Mouse (Mus musculus): ENCODE results near the gene Faf2. TPM values are rescaled to one million over a fixed set of nuclear protein-coding genes. Genes with fewer than 3 reads are reported as not detected.
A peak's percentile ranks its signal among the peaks of the same experiment; 100 is the strongest.
"Not testable (repeated sequence)": the region's sequence is repeated elsewhere in the genome, so short reads cannot be mapped to it uniquely, and the experiment has no call there.

Faf2 gene
- total RNA-seq, 2 experiments from 2014 or later: 51.6 to 61.1 TPM

- intact Hi-C loops (cut with DNase I): no loop called here
- no peak for DNase-seq (ENCODE audit: low spot score in 2 of 2)
Observed at GRCm38 (mm10) chr13:54603501-54603900, 18.1 kb upstream of the Faf2 start.

- intact Hi-C loops (cut with DNase I): no loop called here
- no peak for DNase-seq (ENCODE audit: low spot score in 2 of 2)
Observed at GRCm38 (mm10) chr13:54604221-54604620, 17.4 kb upstream of the Faf2 start.

GRCm38 (mm10) chr13:54605426-54605825 lies 16.2 kb upstream of the Faf2 start:
- no peak for DNase-seq (ENCODE audit: low spot score in 2 of 2)
- intact Hi-C loops (cut with DNase I): no loop called here

- intact Hi-C loops (cut with DNase I): no loop called here
Observed at GRCm38 (mm10) chr13:54607204-54607603, 14.4 kb upstream of the Faf2 start.

GRCm38 (mm10) chr13:54608002-54608401 lies 13.6 kb upstream of the Faf2 start:
- no peak for DNase-seq (ENCODE audit: low spot score in 2 of 2)
- intact Hi-C loops (cut with DNase I): no loop called here

More at GRCm38 (mm10) chr13:54607204-54607603, 14.4 kb upstream of the Faf2 start:
- no peak for DNase-seq (ENCODE audit: low spot score in 2 of 2)

- intact Hi-C loops (cut with DNase I): no loop called here
- DNase-seq (ENCODE audit: low spot score in 2 of 2): peak in 1 of 2 experiments; percentile 47
Observed at GRCm38 (mm10) chr13:54608666-54609065, 12.9 kb upstream of the Faf2 start.

GRCm38 (mm10) chr13:54609301-54609700 lies 12.3 kb upstream of the Faf2 start:
- no peak for DNase-seq (ENCODE audit: low spot score in 2 of 2)
- intact Hi-C loops (cut with DNase I): no loop called here

- DNase-seq (ENCODE audit: low spot score in 2 of 2): peak in 1 of 2 experiments; percentile 52
- intact Hi-C loops (cut with DNase I): loop anchor here (2.0 kb wide), 1 partner anchor 20 kb away; the partner anchor contains the start of genes Higd2a and Nop16
Observed at GRCm38 (mm10) chr13:54610613-54610971, 11.0 kb upstream of the Faf2 start.

GRCm38 (mm10) chr13:54610972-54611754 lies 10.4 kb upstream of the Faf2 start, which contains the start of gene Cltb:
Cltb (minus strand) TSS chr13:54611344.
- intact Hi-C loops (cut with DNase I): loop anchor here (2.0 kb wide), 1 partner anchor 20 kb away; the partner anchor contains the start of genes Higd2a and Nop16
- DNase-seq (ENCODE audit: low spot score in 2 of 2): peak; percentile 92

- DNase-seq (ENCODE audit: low spot score in 2 of 2); intact Hi-C loops (cut with DNase I): not testable (repeated sequence)
Observed at GRCm38 (mm10) chr13:54613141-54613540, 8.4 kb upstream of the Faf2 start.

- no peak for DNase-seq (ENCODE audit: low spot score in 2 of 2)
- intact Hi-C loops (cut with DNase I): no loop called here
Observed at GRCm38 (mm10) chr13:54616307-54616706, 5.3 kb upstream of the Faf2 start.

GRCm38 (mm10) chr13:54616998-54617397 lies 4.6 kb upstream of the Faf2 start:
- no peak for DNase-seq (ENCODE audit: low spot score in 2 of 2)
- intact Hi-C loops (cut with DNase I): no loop called here

- intact Hi-C loops (cut with DNase I): no loop called here
- no peak for DNase-seq (ENCODE audit: low spot score in 2 of 2)
Observed at GRCm38 (mm10) chr13:54621960-54622521, 457 bp downstream of the Faf2 start.

- intact Hi-C loops (cut with DNase I): no loop called here
- DNase-seq (ENCODE audit: low spot score in 2 of 2): no peak
Observed at GRCm38 (mm10) chr13:54629128-54629527, 7.5 kb downstream of the Faf2 start.

GRCm38 (mm10) chr13:54632731-54633277 lies 11.2 kb downstream of the Faf2 start:
- no peak for DNase-seq (ENCODE audit: low spot score in 2 of 2)
- intact Hi-C loops (cut with DNase I): loop anchor here (5.0 kb wide), 1 partner anchor 44 kb away; no protein-coding TSS in a partner anchor

GRCm38 (mm10) chr13:54635011-54635410 lies 13.4 kb downstream of the Faf2 start:
- intact Hi-C loops (cut with DNase I): no loop called here
- DNase-seq (ENCODE audit: low spot score in 2 of 2): no peak

- intact Hi-C loops (cut with DNase I): no loop called here
- peak in 1 of 2 experiments; percentile 11 for DNase-seq (ENCODE audit: low spot score in 2 of 2)
Observed at GRCm38 (mm10) chr13:54650461-54650860, 28.9 kb downstream of the Faf2 start.

GRCm38 (mm10) chr13:54660877-54661276 lies 39.3 kb downstream of the Faf2 start:
- no peak for DNase-seq (ENCODE audit: low spot score in 2 of 2)
- intact Hi-C loops (cut with DNase I): no loop called here

- DNase-seq (ENCODE audit: low spot score in 2 of 2): no peak
- intact Hi-C loops (cut with DNase I): no loop called here
Observed at GRCm38 (mm10) chr13:54661358-54661757, 39.8 kb downstream of the Faf2 start.

GRCm38 (mm10) chr13:54663999-54664398 lies 42.4 kb downstream of the Faf2 start:
- DNase-seq (ENCODE audit: low spot score in 2 of 2): no peak
- intact Hi-C loops (cut with DNase I): no loop called here

GRCm38 (mm10) chr13:54664509-54664908 lies 42.9 kb downstream of the Faf2 start:
- DNase-seq (ENCODE audit: low spot score in 2 of 2): no peak
- intact Hi-C loops (cut with DNase I): no loop called here

All from left cerebral cortex, postnatal 25 days (tissue).